Mouse (Mus musculus) neural tube, embryonic 11.5 days (tissue): Measurements from ENCODE around the gene Ecd. TPM values are rescaled to one million over a fixed set of nuclear protein-coding genes. Genes with fewer than 3 reads are reported as not detected.
"Not testable (repeated sequence)": the region's sequence is repeated elsewhere in the genome, so short reads cannot be mapped to it uniquely, and the experiment has no call there.

Experiments
- ATAC-seq: fragments of 200-750 bp; cut with Nextera tagmentation; 2 replicates; pipeline ENCODE4 v1.8.0; 2017; ENCODE audit warnings: moderate number of reproducible peaks, mild to moderate bottlenecking, moderate TSS enrichment, moderate library complexity; ENCODE audit not compliant: insufficient read depth, low FRiP score, low TSS enrichment
- DNase-seq: peaks from one replicate; pipeline ENCODE4 v3.0.0-alpha.2; 2015; ENCODE audit warnings: low spot score
- H3K27ac ChIP-seq: fragments of 300-500 bp; sonication (generic); 2 replicates; pipeline ENCODE4 v1.5.1; 2014; ENCODE audit warnings: low read depth, mild to moderate bottlenecking, low read length
- H3K27me3 ChIP-seq: fragments of 300-500 bp; sonication (generic); 2 replicates; pipeline ENCODE4 v1.6.1; 2014; ENCODE audit warnings: mild to moderate bottlenecking, low read length, mixed read lengths; ENCODE audit not compliant: control insufficient read depth, insufficient read depth
- H3K36me3 ChIP-seq: fragments of 300-500 bp; sonication (generic); 2 replicates; pipeline ENCODE4 v1.6.1; 2014; ENCODE audit warnings: mild to moderate bottlenecking, low read length, moderate library complexity, mixed read lengths; ENCODE audit not compliant: control insufficient read depth, insufficient read depth
- H3K4me1 ChIP-seq: fragments of 300-500 bp; sonication (generic); 2 replicates; pipeline ENCODE4 v1.6.1; 2014; ENCODE audit warnings: low read length, mixed read lengths; ENCODE audit not compliant: control insufficient read depth, insufficient read depth
- H3K4me2 ChIP-seq: fragments of 300-500 bp; sonication (generic); 2 replicates; pipeline ENCODE4 v1.6.1; 2014; ENCODE audit warnings: low read depth, mild to moderate bottlenecking, moderate library complexity
- H3K4me3 ChIP-seq: fragments of 300-500 bp; sonication (generic); 2 replicates; pipeline ENCODE4 v1.5.1; 2014; ENCODE audit warnings: low read depth, low read length
- H3K9ac ChIP-seq: fragments of 300-500 bp; sonication (generic); 2 replicates; pipeline ENCODE4 v1.6.1; 2014; ENCODE audit warnings: mild to moderate bottlenecking, low read length
- H3K9me3 ChIP-seq: fragments of 300-500 bp; sonication (generic); 2 replicates; pipeline ENCODE4 v1.6.1; 2016; ENCODE audit warnings: low read length; ENCODE audit not compliant: control insufficient read depth
- WGBS: fragments of 180-500 bp; shearing (Covaris S2); extraction: QIAGEN DNeasy Blood & Tissue Kit; methylation state at CpG from one replicate; pipeline ENCODE4 v1.1.7; 2014; 5-methylcytosine and 5-hydroxymethylcytosine counted together
- polyA plus RNA-seq: library from polyadenylated mRNA; unstranded; fragments of >200 nt; fragmentation: Nextera tagmentation; extraction: Ambion mirVana; gene quantifications from 2 replicates; pipeline ENCODE4 v1.2.1, GENCODE M21; 2014

Gene Ecd
- polyA plus RNA-seq, 1 experiment from 2014 or later: 71.6 TPM

- H3K27me3 ChIP-seq: no peaks in the 10 kb centered on the region
- no peak overlapping the region for H3K9ac ChIP-seq
- DNase-seq: no peak
- no peaks in the 10 kb centered on the region for H3K4me1 ChIP-seq
- H3K4me2 ChIP-seq: no peak overlapping the region
- no peak overlapping the region for H3K4me3 ChIP-seq
- H3K36me3 ChIP-seq: peaks cover 14% of the 10 kb centered on the region
- no peaks in the 10 kb centered on the region; the same call in 1 of the 2 replicates for H3K9me3 ChIP-seq
- H3K27ac ChIP-seq: no peak overlapping the region
- ATAC-seq: no peak
- 85% methylated on average over 7 of the region's 7 CpGs for WGBS
Observed at GRCm38 (mm10) chr14:20340866-20341265, 7.1 kb downstream of the Ecd start.

GRCm38 (mm10) chr14:20340149-20340548 lies 7.8 kb downstream of the Ecd start:
- Histone ChIP-seq H3K9ac (no peak overlapping the region), H3K9me3 (no peaks in the 10 kb centered on the region; the same call in 1 of the 2 replicates), H3K4me2 (no peak overlapping the region), H3K27ac (no peak overlapping the region), H3K36me3 (peaks cover 14% of the 10 kb centered on the region), H3K4me1 (no peaks in the 10 kb centered on the region), H3K27me3 (no peaks in the 10 kb centered on the region), H3K4me3 (no peak overlapping the region)
- WGBS: 84% methylated on average over 8 of the region's 8 CpGs
- no peak for DNase-seq
- ATAC-seq: no peak

GRCm38 (mm10) chr14:20339415-20339814 lies 8.5 kb downstream of the Ecd start:
- 97% methylated on average over 5 of the region's 5 CpGs for WGBS
- H3K4me2 ChIP-seq: no peak overlapping the region

GRCm38 (mm10) chr14:20331316-20331715 lies 16.6 kb downstream of the Ecd start:
- no peaks in the 10 kb centered on the region for H3K27me3 ChIP-seq
- H3K4me2 ChIP-seq: no peak overlapping the region
- no peak overlapping the region for H3K4me3 ChIP-seq
- no peaks in the 10 kb centered on the region for H3K9me3 ChIP-seq
- H3K36me3 ChIP-seq: peaks cover 11% of the 10 kb centered on the region
- DNase-seq (no peak), ATAC-seq (no peak)
- no peak overlapping the region for H3K9ac ChIP-seq
- WGBS: 92% methylated on average over 4 of the region's 4 CpGs
- H3K4me1 ChIP-seq: no peaks in the 10 kb centered on the region
- no peak overlapping the region for H3K27ac ChIP-seq

More at GRCm38 (mm10) chr14:20339415-20339814, 8.5 kb downstream of the Ecd start:
- Histone ChIP-seq H3K9ac (no peak overlapping the region), H3K27me3 (no peaks in the 10 kb centered on the region), H3K9me3 (no peaks in the 10 kb centered on the region; the same call in 1 of the 2 replicates), H3K4me1 (no peaks in the 10 kb centered on the region), H3K27ac (no peak overlapping the region), H3K4me3 (no peak overlapping the region), H3K36me3 (peaks cover 14% of the 10 kb centered on the region)
- ATAC-seq (no peak), DNase-seq (no peak)

- H3K27me3 ChIP-seq: no peaks in the 10 kb centered on the region
- H3K27ac ChIP-seq: no peak overlapping the region
- 81% methylated on average over 9 of the region's 9 CpGs for WGBS
- no peaks in the 10 kb centered on the region for H3K4me1 ChIP-seq
- no peak overlapping the region for H3K4me3 ChIP-seq
- H3K4me2 ChIP-seq: no peak overlapping the region
- H3K36me3 ChIP-seq: peaks cover 9% of the 10 kb centered on the region
- no peak for ATAC-seq
- no peak for DNase-seq
- H3K9me3 ChIP-seq: no peaks in the 10 kb centered on the region
- no peak overlapping the region for H3K9ac ChIP-seq
Observed at GRCm38 (mm10) chr14:20328474-20328873, 19.4 kb downstream of the Ecd start.

GRCm38 (mm10) chr14:20324196-20324595 lies 23.7 kb downstream of the Ecd start:
- Histone ChIP-seq H3K27me3 (no peaks in the 10 kb centered on the region), H3K4me1 (no peaks in the 10 kb centered on the region), H3K4me3 (no peak overlapping the region), H3K36me3 (peaks cover 12% of the 10 kb centered on the region), H3K4me2 (no peak overlapping the region), H3K9me3 (no peaks in the 10 kb centered on the region), H3K9ac (no peak overlapping the region), H3K27ac (no peak overlapping the region)
- WGBS: 97% methylated on average over 9 of the region's 9 CpGs
- ATAC-seq (no peak), DNase-seq (no peak)

- Histone ChIP-seq H3K4me1 (no peaks in the 10 kb centered on the region), H3K4me3 (no peak overlapping the region), H3K27ac (no peak overlapping the region), H3K4me2 (no peak overlapping the region), H3K27me3 (no peaks in the 10 kb centered on the region), H3K9ac (no peak overlapping the region), H3K9me3 (no peaks in the 10 kb centered on the region), H3K36me3 (peaks cover 6% of the 10 kb centered on the region; the same call in 1 of the 2 replicates)
- DNase-seq (peak; percentile 19), ATAC-seq (no peak)
- WGBS: 83% methylated on average over 3 of the region's 3 CpGs
Observed at GRCm38 (mm10) chr14:20319420-20319819, 28.5 kb downstream of the Ecd start.

GRCm38 (mm10) chr14:20315137-20315536 lies 32.8 kb downstream of the Ecd start:
- no peaks in the 10 kb centered on the region for H3K4me1 ChIP-seq
- H3K36me3 ChIP-seq: peaks cover 3% of the 10 kb centered on the region; the same call in 1 of the 2 replicates
- 80% methylated on average over 1 of the region's 1 CpGs for WGBS
- H3K4me3 ChIP-seq: no peak overlapping the region
- H3K9ac ChIP-seq: no peak overlapping the region
- no peak overlapping the region for H3K4me2 ChIP-seq
- no peaks in the 10 kb centered on the region for H3K9me3 ChIP-seq
- no peak for ATAC-seq
- H3K27me3 ChIP-seq: no peaks in the 10 kb centered on the region
- H3K27ac ChIP-seq: no peak overlapping the region
- no peak for DNase-seq

- H3K27ac ChIP-seq, H3K9me3 ChIP-seq, H3K27me3 ChIP-seq, H3K4me1 ChIP-seq, H3K36me3 ChIP-seq, H3K4me3 ChIP-seq, H3K4me2 ChIP-seq, H3K9ac ChIP-seq, ATAC-seq, DNase-seq: not testable (repeated sequence)
- 61% methylated on average over 2 of the region's 2 CpGs for WGBS
Observed at GRCm38 (mm10) chr14:20305085-20305484, 42.8 kb downstream of the Ecd start.
